Mouse (Mus musculus) lung, embryonic 16.5 days (tissue): Measurements from ENCODE around the gene Mylk2. TPM values are rescaled to one million over a fixed set of nuclear protein-coding genes. Genes with fewer than 3 reads are reported as not detected.

Experiments used
- ATAC-seq: fragments of 200-750 bp; cut with Nextera tagmentation; 2 replicates; pipeline ENCODE4 v1.8.0; 2017; ENCODE audit warnings: low read depth, mild to moderate bottlenecking, moderate library complexity
- H3K27ac ChIP-seq: fragments of 300-500 bp; sonication (generic); 2 replicates; pipeline ENCODE4 v1.5.1; 2014; ENCODE audit warnings: mild to moderate bottlenecking, control low read depth, low read length
- H3K27me3 ChIP-seq: fragments of 300-500 bp; sonication (generic); 2 replicates; pipeline ENCODE4 v1.6.1; 2014; ENCODE audit warnings: low read depth, low read length, mixed read lengths; ENCODE audit not compliant: control insufficient read depth, insufficient read depth
- H3K36me3 ChIP-seq: fragments of 300-500 bp; sonication (generic); 2 replicates; pipeline ENCODE4 v1.6.1; 2014; ENCODE audit warnings: low read length; ENCODE audit not compliant: control insufficient read depth, insufficient read depth
- H3K4me1 ChIP-seq: fragments of 300-500 bp; sonication (generic); replicated peaks from 2 replicates; pipeline ENCODE4 v1.6.1; 2014; ENCODE audit warnings: low read length, mixed read lengths; ENCODE audit not compliant: control insufficient read depth, insufficient read depth
- H3K4me2 ChIP-seq: fragments of 300-500 bp; sonication (generic); 2 replicates; pipeline ENCODE4 v1.6.1; 2014; ENCODE audit warnings: low read depth, low read length, control low read depth
- H3K4me3 ChIP-seq: fragments of 300-500 bp; sonication (generic); 2 replicates; pipeline ENCODE4 v1.5.1; 2014; ENCODE audit warnings: mild to moderate bottlenecking, low read length, control low read depth
- H3K9ac ChIP-seq: fragments of 300-500 bp; sonication (generic); 2 replicates; pipeline ENCODE4 v1.6.1; 2014; ENCODE audit warnings: low read length, control low read depth
- H3K9me3 ChIP-seq: fragments of 300-500 bp; sonication (generic); 2 replicates; pipeline ENCODE4 v1.6.1; 2016; ENCODE audit warnings: low read length; ENCODE audit not compliant: control insufficient read depth
- WGBS: fragments of 180-500 bp; shearing (Covaris S2); extraction: QIAGEN DNeasy Blood & Tissue Kit; methylation state at CpG from one replicate; pipeline ENCODE4 v1.1.7; 2014; 5-methylcytosine and 5-hydroxymethylcytosine counted together
- polyA plus RNA-seq: library from polyadenylated mRNA; unstranded; fragments of >200 nt; fragmentation: Nextera tagmentation; extraction: Ambion mirVana; gene quantifications from 2 replicates; pipeline ENCODE4 v1.2.1, GENCODE M21; 2015

Gene Mylk2
- polyA plus RNA-seq: 0.16 and 0.43 TPM in 2 replicates

- no peak within 1 kb of the TSS for H3K4me2 ChIP-seq
- 18% methylated on average over 12 of the region's 12 CpGs for WGBS
- peaks cover 10% of the 10 kb centered on the region for H3K4me1 ChIP-seq
- no peak within 1 kb of the TSS for H3K9ac ChIP-seq
- no peaks in the 10 kb centered on the region for H3K9me3 ChIP-seq
- no peaks in the 10 kb centered on the region for H3K36me3 ChIP-seq
- ATAC-seq: no peak
- no peak within 1 kb of the TSS for H3K4me3 ChIP-seq
- H3K27me3 ChIP-seq: peaks cover 28% of the 10 kb centered on the region
- no peak within 1 kb of the TSS for H3K27ac ChIP-seq
Measured at GRCm38 (mm10) chr2:152911031-152911430, at the start of gene Mylk2. Gene Mylk2 (plus strand): TSS chr2:152911352.

GRCm38 (mm10) chr2:152861891-152862290 is 49.3 kb upstream of the Mylk2 start:
- H3K9me3 ChIP-seq: no peaks in the 10 kb centered on the region
- WGBS: 80% methylated on average over 1 of the region's 1 CpGs
- H3K9ac ChIP-seq: no peak overlapping the region
- H3K4me3 ChIP-seq: no peak overlapping the region
- H3K4me2 ChIP-seq: no peak overlapping the region
- H3K27ac ChIP-seq: no peak overlapping the region
- ATAC-seq: no peak
- H3K27me3 ChIP-seq: no peaks in the 10 kb centered on the region
- H3K4me1 ChIP-seq: no peaks in the 10 kb centered on the region
- H3K36me3 ChIP-seq: peaks cover 21% of the 10 kb centered on the region

GRCm38 (mm10) chr2:152862638-152863037 is 48.5 kb upstream of the Mylk2 start:
- no peak overlapping the region for H3K9ac ChIP-seq
- no peaks in the 10 kb centered on the region for H3K4me1 ChIP-seq
- no peaks in the 10 kb centered on the region for H3K9me3 ChIP-seq
- H3K4me2 ChIP-seq: no peak overlapping the region
- no peaks in the 10 kb centered on the region for H3K27me3 ChIP-seq
- no peak overlapping the region for H3K4me3 ChIP-seq
- ATAC-seq: no peak
- H3K27ac ChIP-seq: no peak overlapping the region
- peaks cover 20% of the 10 kb centered on the region for H3K36me3 ChIP-seq
- 71% methylated on average over 3 of the region's 3 CpGs for WGBS

GRCm38 (mm10) chr2:152863346-152863745 is 47.8 kb upstream of the Mylk2 start:
- Histone ChIP-seq H3K4me2 (no peak overlapping the region), H3K27me3 (no peaks in the 10 kb centered on the region), H3K27ac (no peak overlapping the region), H3K4me3 (no peak overlapping the region), H3K9me3 (no peaks in the 10 kb centered on the region), H3K9ac (no peak overlapping the region), H3K36me3 (peaks cover 20% of the 10 kb centered on the region), H3K4me1 (no peaks in the 10 kb centered on the region)
- 91% methylated on average over 6 of the region's 6 CpGs for WGBS
- ATAC-seq: no peak

- Histone ChIP-seq H3K27ac (no peak overlapping the region), H3K9me3 (no peaks in the 10 kb centered on the region), H3K9ac (no peak overlapping the region), H3K4me3 (no peak overlapping the region), H3K4me2 (no peak overlapping the region), H3K4me1 (no peaks in the 10 kb centered on the region), H3K27me3 (no peaks in the 10 kb centered on the region), H3K36me3 (peaks cover 42% of the 10 kb centered on the region)
- no peak for ATAC-seq
- WGBS: 88% methylated on average over 3 of the region's 3 CpGs
Measured at GRCm38 (mm10) chr2:152878239-152878638, 32.9 kb upstream of the Mylk2 start.

- H3K27ac ChIP-seq: no peak overlapping the region
- H3K9ac ChIP-seq: no peak overlapping the region
- H3K36me3 ChIP-seq: peaks cover 57% of the 10 kb centered on the region
- no peaks in the 10 kb centered on the region for H3K27me3 ChIP-seq
- no peak overlapping the region for H3K4me2 ChIP-seq
- WGBS: 87% methylated on average over 13 of the region's 13 CpGs
- no peak overlapping the region for H3K4me3 ChIP-seq
- no peaks in the 10 kb centered on the region for H3K9me3 ChIP-seq
- ATAC-seq: no peak
- H3K4me1 ChIP-seq: no peaks in the 10 kb centered on the region
Measured at GRCm38 (mm10) chr2:152880898-152881297, 30.3 kb upstream of the Mylk2 start.

- no peaks in the 10 kb centered on the region for H3K4me1 ChIP-seq
- H3K4me2 ChIP-seq: no peak overlapping the region
- 92% methylated on average over 6 of the region's 6 CpGs for WGBS
- no peak overlapping the region for H3K9ac ChIP-seq
- H3K27ac ChIP-seq: no peak overlapping the region
- H3K4me3 ChIP-seq: no peak overlapping the region
- H3K27me3 ChIP-seq: no peaks in the 10 kb centered on the region
- peaks cover 49% of the 10 kb centered on the region for H3K36me3 ChIP-seq
- ATAC-seq: no peak
- no peaks in the 10 kb centered on the region for H3K9me3 ChIP-seq
Measured at GRCm38 (mm10) chr2:152884101-152884645, 27.0 kb upstream of the Mylk2 start.

- Histone ChIP-seq H3K27ac (no peak overlapping the region), H3K9me3 (no peaks in the 10 kb centered on the region), H3K36me3 (peaks cover 51% of the 10 kb centered on the region), H3K27me3 (no peaks in the 10 kb centered on the region), H3K4me2 (no peak overlapping the region), H3K4me1 (no peaks in the 10 kb centered on the region), H3K9ac (no peak overlapping the region), H3K4me3 (no peak overlapping the region)
- ATAC-seq: no peak
- 90% methylated on average over 3 of the region's 3 CpGs for WGBS
Measured at GRCm38 (mm10) chr2:152887230-152887629, 23.9 kb upstream of the Mylk2 start.

GRCm38 (mm10) chr2:152888774-152889173 is 22.4 kb upstream of the Mylk2 start:
- H3K36me3 ChIP-seq: peaks cover 59% of the 10 kb centered on the region
- H3K4me2 ChIP-seq: no peak overlapping the region
- no peak overlapping the region for H3K27ac ChIP-seq
- ATAC-seq: no peak
- H3K27me3 ChIP-seq: no peaks in the 10 kb centered on the region
- no peaks in the 10 kb centered on the region for H3K4me1 ChIP-seq
- no peaks in the 10 kb centered on the region for H3K9me3 ChIP-seq
- WGBS: 87% methylated on average over 5 of the region's 5 CpGs
- no peak overlapping the region for H3K4me3 ChIP-seq
- no peak overlapping the region for H3K9ac ChIP-seq

- H3K4me2 ChIP-seq: no peak overlapping the region
- 89% methylated on average over 9 of the region's 9 CpGs for WGBS
Measured at GRCm38 (mm10) chr2:152895834-152896233, 15.3 kb upstream of the Mylk2 start.

More at GRCm38 (mm10) chr2:152895834-152896233, 15.3 kb upstream of the Mylk2 start:
- no peak for ATAC-seq
- Histone ChIP-seq H3K27me3 (no peaks in the 10 kb centered on the region), H3K36me3 (peaks cover 38% of the 10 kb centered on the region), H3K4me3 (no peak overlapping the region), H3K9ac (no peak overlapping the region), H3K9me3 (no peaks in the 10 kb centered on the region), H3K4me1 (no peaks in the 10 kb centered on the region), H3K27ac (no peak overlapping the region)
